Mouse (Mus musculus) liver (tissue): ENCODE results near the gene Gp9.
A peak's percentile ranks its signal among the peaks of the same experiment; 100 is the strongest.
"Not testable (repeated sequence)": the region's sequence is repeated elsewhere in the genome, so short reads cannot be mapped to it uniquely, and the experiment has no call there.

Experiments
- DNase-seq: peaks from one replicate; pipeline ENCODE4 v3.0.0-alpha.2; 2020; ENCODE audit warnings: mixed read lengths

Gene Gp9

DNA sequence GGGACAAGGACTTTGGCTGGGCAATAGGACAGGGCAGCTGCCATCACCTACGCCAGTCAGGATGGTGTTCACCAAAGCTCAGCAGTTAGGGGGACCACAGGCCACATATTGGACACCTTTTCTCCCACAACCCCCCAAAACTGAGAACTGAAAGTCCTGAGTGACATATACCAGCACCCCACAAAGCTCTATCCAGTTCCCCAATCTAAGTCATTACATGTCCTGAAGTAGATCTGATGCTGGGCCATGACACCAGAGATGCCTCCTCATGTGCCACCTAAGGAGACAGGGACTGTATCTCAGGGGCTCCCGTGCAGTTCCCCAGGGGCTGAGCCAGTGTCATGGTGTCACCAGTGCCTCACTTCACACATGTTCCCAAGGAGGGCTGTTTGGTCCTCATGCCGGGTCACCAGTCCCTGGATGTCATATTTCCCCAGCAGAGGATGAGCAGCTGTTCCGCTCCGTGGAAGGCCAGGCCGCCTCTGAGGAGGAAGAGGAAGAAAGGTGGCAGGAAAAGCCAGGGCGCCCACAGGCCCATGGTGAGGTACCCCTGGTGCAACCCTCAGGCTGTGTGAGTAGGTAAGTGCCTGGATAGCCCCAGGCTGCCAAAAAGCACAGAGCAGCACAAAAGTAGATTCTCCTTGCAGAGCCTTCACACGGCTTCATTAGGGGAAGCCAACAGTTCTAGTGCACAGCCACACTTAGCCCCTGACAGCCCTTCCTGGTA lies 27.5 kb upstream of the Gp9 start:
- no peak for DNase-seq

DNA sequence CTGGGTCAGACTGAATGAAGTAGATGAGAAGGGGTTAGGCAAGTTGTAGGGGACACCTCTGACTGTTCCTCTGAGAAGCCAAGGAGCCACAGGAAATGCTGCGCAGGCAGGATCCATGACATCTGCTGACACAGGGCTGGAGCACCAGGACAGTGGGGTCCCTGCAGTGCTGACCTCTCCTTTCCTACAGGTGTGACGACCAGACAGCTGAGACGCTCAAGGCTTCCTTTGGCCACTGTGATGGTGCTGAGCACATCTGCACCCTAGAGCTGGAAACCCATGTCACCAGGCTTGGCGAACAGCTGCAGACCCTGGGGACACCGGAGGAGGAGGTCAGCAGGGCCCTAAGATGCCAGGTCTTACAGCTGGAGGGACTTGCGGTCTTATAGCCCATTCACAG lies 26.3 kb upstream of the Gp9 start:
- no peak for DNase-seq

DNA sequence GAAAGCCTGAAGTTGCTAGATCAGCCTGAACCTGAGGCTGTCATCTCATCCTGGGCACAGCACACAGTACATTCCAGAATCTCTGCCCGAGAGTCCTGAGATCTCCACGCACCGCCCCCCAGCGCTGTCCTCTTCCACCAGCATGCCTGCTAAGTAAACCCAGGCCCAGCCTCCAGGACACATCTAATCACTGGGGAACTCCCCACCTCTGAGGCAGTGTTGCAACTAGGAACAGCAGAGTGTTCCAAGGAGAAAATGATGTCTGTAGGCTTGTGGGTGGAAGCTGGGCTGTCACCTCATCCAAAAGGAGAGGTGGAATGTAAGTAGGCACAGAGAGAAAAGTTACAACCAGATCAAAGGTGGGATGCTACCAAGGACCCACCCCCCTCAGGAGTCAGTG lies 22.7 kb upstream of the Gp9 start:
- no peak for DNase-seq

DNA sequence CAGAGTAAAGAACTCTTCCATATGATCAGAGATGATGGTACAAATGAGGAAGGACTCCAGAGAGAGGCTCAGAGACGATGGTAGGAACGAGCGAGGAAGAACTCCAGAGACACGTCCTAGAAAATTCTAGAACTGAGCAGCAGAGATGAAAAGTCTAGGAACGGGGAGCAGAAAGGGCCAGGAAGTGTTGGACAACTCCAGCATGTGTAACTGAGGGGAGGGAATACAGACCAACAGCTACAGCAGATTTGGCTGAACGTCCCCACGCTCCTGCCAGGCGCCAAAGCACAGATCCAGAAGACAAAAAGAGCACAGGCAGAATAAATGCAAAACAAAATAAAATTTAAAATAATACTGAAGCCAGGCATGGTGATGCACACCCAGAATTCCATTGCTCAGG lies 21.0 kb upstream of the Gp9 start:
- DNase-seq = no peak

DNA sequence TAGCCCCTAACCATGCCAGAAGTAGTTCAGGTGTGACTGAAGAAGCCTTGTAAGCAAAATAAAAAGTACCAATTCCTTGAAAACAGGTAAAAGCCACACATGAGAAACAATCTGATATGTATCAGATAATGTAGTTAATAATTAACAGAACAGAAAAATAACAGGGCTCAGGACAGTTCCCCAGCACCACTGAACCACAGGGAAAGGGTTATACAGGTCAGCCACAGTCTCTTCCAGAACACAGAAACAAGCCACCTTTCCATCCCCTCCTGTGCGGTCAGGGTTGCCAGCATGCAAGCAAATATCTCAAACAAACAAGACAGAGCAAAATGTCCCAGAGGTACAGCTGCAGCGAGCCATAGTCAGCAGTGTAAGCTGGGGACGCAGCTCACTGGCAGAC lies 18.5 kb upstream of the Gp9 start:
- DNase-seq = no peak

DNA sequence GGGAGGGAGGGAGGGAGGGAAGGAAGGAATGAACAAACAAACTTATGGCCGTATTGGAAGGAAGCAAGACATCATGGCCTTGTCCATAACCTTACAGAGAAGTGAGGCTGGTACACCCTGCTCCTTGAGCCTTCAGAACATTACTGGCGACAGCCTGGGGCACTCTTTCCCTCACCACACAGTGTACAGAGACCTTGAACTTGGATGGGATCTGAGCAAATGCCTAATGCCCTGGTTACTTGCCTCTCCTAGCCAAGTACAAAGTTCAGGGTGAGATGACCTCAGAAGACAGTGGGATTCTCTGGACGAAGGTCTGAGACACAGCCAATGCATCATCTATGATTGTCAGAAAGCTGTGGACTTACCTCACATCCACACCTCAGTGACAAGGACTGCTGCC lies 18.0 kb upstream of the Gp9 start:
- DNase-seq = no peak

DNA sequence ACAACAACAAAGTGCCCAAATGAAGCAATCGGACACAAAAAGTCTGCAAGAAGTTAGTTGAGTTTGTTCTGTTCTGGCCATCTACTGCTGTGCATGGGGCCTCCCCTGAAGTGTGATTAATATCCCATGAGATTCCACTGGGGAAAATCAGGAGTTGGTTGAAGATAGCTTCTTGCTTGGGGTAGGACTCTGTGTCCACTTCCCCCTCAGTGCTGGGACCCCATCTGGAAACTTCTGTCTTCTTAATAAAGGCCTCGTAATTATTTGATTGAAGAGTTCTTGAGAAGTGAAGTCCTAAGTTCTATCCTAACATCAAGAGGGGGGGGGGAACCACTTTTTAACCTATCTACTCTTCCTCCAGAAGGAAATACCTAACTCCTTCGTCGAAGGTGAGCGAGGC lies 15.7 kb upstream of the Gp9 start:
- DNase-seq = no peak

DNA sequence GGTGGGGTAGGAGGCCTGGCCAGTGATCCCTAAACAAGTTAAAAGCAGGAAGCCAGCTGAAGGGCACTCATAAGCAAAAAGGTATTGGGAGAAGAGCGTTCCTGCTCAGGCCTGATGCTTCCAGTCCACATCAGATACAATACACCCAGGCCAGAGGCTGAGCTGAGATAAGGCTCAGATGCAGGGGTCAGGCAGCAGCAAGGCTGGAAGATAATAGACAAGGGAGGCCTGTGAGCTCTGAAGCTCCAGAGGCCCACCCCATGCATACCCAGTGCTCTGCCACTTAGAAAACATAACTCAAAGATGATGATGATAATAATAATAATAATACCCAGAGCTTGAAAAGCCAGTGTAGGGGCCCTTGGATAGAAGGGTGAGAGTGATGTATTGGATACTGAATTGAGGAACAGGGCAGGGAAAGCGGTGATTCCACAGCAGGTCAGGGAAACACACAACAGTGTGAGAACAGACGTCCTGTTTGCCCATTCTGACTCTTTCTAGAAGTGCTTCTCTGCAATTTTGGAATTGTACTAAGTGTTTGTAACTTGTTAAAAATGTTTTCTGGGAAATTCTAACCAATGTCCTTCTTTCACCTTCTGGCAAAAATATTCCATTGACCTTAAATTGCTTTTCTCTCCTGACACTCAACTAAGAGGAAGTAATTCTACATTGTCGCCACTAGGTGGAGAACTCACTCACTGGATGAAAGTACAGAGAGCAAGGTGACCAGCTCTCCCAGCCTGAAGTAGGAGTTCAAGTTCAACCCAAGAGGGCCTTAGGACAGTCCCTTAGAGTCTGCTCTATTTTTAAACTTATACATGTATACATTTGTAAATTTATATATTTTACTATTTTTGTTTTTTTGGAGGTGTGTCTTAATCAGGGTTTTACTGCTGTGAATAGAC lies 14.2 kb upstream of the Gp9 start:
- peak; percentile 83 for DNase-seq

DNA sequence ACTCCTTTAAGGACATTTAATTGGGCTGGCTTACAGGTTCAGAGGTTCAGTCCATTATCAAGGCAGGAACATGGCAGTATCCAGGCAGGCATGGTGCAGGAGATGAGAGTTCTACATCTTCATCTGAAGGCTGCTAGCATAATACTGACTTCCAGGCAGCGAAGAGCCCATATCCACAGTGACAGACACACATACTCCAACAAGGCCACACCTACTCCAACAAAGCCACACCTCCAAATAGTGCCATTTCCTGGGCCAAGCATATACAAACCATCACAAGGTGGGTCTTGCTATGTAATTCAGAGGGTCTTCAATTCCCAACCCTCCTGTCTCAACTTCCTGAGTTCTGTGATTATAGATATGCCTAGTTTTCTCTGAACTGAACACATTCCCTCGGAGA lies 13.6 kb upstream of the Gp9 start:
- DNase-seq = not testable (repeated sequence)

DNA sequence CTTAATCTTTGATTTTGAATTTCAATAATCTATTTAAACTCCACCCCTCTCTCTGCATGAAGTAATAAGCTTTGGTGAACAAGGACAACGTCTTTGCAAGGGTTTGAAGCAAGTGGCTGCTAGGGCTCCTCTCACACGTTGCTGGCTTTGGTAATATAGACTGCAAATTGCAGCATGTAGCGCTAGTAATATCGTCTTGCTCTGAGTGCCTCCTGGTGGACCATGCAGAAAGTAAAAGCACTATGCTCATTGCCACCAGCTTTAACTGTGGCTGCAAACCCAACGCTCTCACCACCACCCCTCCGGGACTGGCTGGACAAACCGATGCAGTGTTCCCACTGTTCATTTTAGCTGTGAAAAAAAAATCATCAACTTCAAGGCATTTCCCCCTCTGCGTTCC lies 7.2 kb upstream of the Gp9 start:
- peak; percentile 32 for DNase-seq

DNA sequence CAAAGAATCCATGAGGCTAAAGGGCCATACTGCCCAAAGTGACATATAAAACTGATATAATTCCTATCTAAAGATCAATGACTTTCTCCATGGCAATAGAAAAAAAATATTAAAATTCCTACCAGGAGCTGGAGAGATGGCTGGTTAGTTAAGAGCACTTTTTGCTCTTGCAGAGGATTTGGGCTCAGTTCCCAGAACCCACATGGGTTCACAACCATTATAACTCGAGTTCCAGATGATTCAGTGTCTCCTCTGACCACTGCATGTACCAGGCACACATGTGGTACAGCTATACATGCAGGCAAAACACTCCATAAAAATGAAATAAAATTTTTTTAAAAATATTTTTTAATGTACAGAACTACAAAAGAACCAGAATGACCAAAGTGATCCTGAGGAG lies 3.4 kb upstream of the Gp9 start:
- no peak for DNase-seq

DNA sequence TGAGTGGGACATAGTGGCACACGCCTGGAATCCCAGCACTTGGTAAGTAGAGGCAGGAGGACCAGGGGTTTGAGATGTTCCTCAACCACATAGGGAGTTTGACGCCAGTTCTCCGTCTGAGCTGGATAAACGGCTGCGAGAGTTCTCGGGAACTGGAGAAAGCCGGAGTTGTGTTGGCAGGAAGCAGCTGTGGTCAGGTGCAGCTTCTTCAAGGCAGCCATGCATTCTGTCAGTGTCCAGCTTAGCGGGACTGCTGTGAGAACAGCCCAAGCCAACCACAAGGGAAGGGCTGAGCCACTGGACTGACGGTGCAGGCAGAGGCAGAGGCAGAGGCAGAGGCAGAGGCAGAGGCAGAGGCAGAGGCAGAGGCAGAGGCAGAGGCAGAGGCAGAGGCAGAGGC lies 3.0 kb upstream of the Gp9 start:
- DNase-seq = no peak

DNA sequence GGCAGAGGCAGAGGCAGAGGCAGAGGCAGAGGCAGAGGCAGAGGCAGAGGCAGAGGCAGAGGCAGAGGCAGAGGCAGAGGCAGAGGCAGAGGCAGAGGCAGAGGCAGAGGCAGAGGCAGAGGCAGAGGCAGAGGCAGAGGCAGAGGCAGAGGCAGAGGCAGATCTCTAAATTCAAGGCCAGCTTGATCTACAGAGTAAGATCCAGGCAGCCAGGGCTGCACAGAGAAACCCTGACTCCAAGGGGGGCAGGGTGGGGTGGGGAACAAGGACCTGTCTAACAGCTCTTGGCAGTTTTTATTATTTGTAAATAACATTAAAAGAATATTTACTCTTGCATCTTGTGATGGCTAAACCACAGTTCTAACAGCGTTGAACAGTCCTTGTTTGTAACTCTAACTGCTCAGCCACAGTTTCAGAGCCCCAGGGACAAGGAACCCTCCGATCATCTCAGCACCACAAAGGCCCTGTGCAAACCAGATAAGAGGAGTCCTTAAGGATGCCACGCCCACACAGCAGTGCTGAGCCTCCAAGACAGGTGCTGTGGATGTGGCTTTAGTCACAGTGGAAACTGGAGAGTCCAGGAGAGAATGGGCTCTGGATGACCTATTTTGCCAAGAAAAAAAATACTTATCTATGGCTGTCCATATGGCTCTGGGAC lies 2.2 kb upstream of the Gp9 start:
- peak; percentile 91 for DNase-seq

DNA sequence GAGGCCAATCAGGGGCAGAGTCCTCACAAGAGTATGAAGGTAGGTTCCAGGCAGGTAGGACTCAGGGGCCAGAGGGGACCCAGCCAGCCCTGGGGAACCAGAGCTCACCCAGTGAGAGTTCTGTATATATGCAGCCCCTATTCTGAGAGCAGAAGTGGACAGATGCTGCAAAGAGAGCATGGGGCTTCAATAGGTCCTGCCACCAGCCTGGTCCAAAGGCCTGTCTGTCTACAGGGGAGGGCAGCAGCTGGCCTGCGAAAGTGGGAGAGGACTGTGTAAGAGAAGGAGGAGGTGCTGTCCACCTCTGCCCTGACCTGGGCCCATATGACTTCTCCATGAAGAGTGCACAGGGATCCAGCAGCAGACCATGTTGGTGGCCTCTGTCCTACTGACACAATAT lies 1.2 kb upstream of the Gp9 start:
- no peak for DNase-seq

DNA sequence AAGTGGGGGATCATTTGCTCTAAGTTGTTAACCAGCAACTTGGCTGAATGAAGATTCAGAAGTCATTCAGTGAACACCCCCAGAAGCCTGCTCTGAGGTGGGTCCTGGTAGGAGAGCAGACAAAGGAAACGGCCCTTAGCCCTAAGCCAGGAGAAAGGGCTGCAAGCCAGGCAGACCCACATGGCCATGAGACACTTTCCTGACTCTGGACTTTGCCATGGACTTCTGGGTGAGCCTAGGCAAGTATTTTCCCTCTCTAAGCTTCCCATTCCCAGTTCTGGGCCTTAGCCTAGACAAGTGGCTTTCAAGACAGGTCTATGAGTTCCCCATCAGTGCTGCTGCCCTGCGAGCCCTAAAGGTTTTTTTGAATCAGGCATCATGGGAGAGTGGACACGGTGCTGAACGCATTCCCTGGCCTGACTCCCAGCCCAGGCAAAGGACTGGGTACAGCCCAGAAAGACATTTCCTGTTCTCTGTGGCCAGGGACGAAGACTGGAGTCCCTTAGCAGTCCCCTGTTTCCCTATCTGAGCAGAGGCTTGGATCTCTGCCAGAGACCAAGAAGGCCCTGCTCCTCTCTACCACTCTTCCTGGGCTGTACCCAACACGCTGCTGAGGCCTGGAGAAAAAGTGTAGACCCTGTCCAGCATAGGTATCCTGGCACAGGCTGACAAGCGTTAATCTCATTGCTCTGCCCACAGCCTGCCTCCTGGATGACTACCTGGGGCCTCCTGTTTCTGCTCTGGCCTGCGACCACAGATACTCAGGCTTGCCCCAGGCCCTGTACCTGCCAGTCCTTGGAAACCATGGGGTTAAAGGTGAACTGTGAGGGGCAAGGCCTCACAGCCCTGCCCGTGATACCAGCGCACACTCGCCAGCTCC lies 662 bp downstream of the Gp9 start:
- DNase-seq = no peak

DNA sequence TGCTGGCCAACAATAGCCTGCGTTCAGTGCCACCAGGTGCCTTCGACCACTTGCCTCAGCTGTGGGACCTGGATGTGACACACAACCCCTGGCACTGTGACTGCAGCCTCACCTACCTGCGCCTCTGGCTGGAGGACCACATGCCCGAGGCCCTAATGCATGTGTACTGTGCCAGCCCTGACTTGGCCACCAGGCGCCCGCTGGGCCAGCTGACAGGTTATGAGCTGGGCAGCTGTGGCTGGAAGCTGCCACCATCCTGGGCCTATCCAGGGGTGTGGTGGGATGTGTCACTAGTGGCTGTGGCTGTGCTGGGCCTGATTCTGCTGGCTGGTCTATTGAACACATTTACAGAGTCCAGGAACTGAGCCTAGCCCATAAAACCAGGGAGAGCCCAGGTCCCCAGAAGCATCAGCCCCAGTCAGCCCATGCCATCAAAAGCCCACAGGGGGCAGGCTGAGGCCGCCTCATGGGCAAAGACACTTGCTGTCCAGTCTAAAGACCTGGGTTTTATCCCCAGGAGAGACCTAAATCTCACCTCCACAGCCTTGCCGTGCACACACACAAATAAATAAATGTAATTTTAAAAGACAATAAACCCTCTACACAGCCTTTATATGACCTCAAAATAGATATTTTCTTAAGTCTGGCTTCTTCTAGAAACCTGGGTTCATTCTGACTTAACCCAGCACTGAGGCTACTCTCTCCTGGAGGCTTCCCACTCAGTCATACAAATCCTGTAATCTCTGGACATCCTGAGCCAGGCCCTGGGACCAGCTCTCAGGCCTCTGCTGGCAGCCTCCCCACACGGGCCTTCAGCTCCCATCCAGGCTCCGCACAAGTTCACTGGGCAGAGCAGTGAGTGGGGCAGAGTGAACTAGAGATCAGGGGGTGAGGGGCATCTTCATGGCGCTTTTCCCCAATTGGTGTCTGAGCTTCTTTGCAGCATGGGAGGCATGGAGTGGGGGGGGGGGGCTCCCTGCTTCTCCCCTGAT lies 1.6 kb downstream of the Gp9 start:
- no peak for DNase-seq

DNA sequence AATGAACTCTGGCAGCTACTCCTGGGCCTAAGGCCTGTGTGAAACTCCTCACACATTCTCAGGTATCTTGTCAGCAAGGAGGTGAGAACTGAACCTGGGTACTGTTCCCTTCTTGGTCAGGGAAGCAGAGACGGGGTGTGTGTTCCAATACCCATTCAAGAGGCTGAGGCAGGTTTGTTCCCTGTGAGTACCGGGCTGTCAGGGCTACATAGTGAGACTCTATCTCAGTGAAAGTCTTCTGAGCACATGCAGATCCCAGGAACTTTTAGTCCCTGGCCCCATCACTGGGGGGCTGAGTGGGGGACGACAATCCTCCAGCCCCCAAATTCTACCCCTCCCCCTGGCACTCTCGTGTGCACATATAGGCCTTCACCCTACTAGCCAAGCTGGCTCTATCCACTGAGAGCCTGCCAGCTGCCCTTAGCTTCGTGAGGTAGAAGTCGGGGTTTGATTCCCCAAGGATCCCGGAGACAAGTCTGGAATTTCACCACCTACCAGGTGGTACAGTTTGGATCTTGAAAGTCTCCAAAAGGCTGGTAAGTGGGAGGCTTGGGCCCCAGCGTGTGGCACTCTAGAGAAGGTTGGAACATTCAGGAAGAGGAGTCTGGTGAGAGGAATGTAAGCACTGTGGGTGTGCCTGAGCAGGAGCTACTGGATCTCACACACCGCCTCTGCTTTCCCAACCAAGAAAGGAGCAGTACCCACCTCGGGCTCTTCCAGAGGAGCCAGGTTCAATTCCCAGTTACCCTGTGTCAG lies 2.9 kb downstream of the Gp9 start:
- no peak for DNase-seq

DNA sequence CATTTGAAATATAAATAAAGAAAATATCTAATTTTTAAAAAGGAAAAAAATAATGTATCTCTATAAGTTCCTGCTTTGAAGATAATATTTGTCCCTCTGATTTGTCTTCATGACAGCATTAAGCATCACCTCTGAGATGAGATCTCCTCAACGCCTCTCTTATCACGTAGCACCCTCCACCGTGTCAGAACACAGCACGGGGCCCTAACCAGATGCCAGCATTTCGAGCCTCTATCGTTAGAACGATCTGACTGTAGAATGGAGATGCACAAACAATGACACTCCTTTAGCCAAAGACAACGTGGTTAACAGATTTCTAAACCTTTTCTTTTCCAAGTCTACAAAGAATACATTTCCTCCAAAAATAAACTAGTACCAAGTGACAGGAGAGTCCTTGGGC lies 6.2 kb downstream of the Gp9 start:
- DNase-seq = no peak

DNA sequence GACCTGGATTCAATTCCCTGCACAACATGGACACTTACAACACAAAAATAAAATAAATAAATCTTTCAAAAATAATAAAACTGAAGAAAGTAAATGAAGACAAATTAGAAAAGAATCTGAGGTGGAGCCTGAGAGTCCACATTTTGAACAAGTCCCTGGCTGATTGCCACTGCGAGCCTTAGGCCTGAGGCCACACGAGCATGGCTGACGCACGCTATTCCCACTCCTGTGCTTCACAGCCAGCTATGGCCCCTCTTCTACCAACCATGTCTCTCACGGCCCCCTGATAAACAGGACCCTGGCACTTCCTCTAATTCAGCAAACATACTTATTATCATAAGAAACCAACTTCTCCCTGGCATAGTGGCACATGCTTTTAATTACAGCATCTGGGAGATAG lies 8.7 kb downstream of the Gp9 start:
- no peak for DNase-seq

DNA sequence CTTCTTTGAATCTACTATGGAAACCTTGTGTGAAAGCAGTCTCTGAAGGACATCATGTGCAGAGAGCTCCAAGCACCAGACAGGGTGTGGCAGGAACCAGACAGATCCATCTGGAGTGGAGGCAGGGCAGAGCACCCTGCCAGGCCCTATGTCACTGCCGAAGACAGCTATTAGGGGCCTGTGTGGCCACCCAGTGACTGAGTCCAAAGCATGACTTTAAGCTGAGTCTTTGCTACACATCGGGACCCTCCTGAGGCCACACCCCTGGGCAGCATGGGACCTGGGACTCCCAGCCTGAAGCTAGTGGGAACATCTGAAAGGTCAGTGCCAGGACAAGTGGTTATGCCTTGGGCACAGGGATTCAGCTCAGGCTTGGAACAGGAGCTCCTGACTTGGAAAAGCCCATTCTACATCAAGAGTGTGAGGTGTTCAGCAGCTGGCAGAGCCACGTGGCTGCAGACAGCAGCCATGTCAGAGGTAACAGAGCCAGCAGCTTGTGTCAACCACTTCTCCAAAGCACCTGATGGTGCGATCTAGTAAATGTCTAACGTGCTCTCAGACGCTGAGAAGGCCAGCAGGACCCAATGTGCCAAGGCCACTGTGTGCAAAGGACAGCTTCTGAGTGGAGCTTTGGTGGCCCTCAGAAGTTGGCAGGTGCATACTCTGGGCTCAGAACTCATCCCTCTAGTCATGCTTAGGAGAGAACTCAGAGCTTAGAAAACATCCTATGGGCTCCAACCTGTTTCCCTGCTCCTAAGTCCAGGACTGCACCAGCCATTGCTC lies 9.4 kb downstream of the Gp9 start:
- DNase-seq = peak; percentile 43
